Mouse (Mus musculus) G1E-ER4 (cell line): ENCODE data around the gene Lmntd2. TPM values are rescaled to one million over a fixed set of nuclear protein-coding genes. Genes with fewer than 3 reads are reported as not detected.

Source experiments
- GATA1 ChIP-seq: IDR thresholded peaks from one replicate; pipeline ENCODE4 v1.8.0; 2012; ENCODE audit warnings: low read length, inconsistent platforms
- polyA plus RNA-seq: library from polyadenylated mRNA; stranded (reverse); fragments of >175 nt; gene quantifications from 2 replicates; pipeline ENCODE4 v1.2.3, GENCODE M21; 2012

Lmntd2 gene
- 0.08 and 0.10 TPM in 2 replicates for polyA plus RNA-seq

- no peak for TF ChIP-seq GATA1
These were observed at the start of gene Lmntd2 for GRCm38 (mm10) chr7:141213605-141214235. Lmntd2 (minus strand) TSS chr7:141214080.

GRCm38 (mm10) chr7:141263640-141264039 lies 49.8 kb upstream of the Lmntd2 start:
- TF ChIP-seq GATA1 = no peak

- TF ChIP-seq GATA1 = no peak
These were observed 47.6 kb upstream of the Lmntd2 start for GRCm38 (mm10) chr7:141261480-141261879.

GRCm38 (mm10) chr7:141256159-141256558 lies 42.3 kb upstream of the Lmntd2 start:
- no peak for TF ChIP-seq GATA1

- no peak for TF ChIP-seq GATA1
These were observed 17.7 kb upstream of the Lmntd2 start for GRCm38 (mm10) chr7:141231551-141231950.

GRCm38 (mm10) chr7:141231111-141231510 lies 17.2 kb upstream of the Lmntd2 start:
- no peak for TF ChIP-seq GATA1

- no peak for TF ChIP-seq GATA1
These were observed 16.7 kb upstream of the Lmntd2 start for GRCm38 (mm10) chr7:141230570-141230969.

- no peak for TF ChIP-seq GATA1
These were observed 15.8 kb upstream of the Lmntd2 start for GRCm38 (mm10) chr7:141229702-141230101.

- no peak for TF ChIP-seq GATA1
These were observed 14.6 kb upstream of the Lmntd2 start, which contains the start of gene Phrf1 for GRCm38 (mm10) chr7:141228279-141229067. Phrf1 (plus strand) TSS chr7:141228784.

- TF ChIP-seq GATA1 = no peak
These were observed 13.9 kb upstream of the Lmntd2 start for GRCm38 (mm10) chr7:141227796-141228195.

GRCm38 (mm10) chr7:141226535-141226934 lies 12.7 kb upstream of the Lmntd2 start:
- no peak for TF ChIP-seq GATA1

- TF ChIP-seq GATA1 = no peak
These were observed 8.9 kb upstream of the Lmntd2 start for GRCm38 (mm10) chr7:141222696-141223215.

- TF ChIP-seq GATA1 = no peak
These were observed 8.2 kb upstream of the Lmntd2 start for GRCm38 (mm10) chr7:141222126-141222467.

GRCm38 (mm10) chr7:141221249-141222125 lies 7.6 kb upstream of the Lmntd2 start:
- TF ChIP-seq GATA1 = no peak

- TF ChIP-seq GATA1 = no peak
These were observed 6.5 kb upstream of the Lmntd2 start for GRCm38 (mm10) chr7:141220377-141220776.
